Mouse (Mus musculus) left cerebral cortex, postnatal 10 days (tissue): ENCODE measurements at regions not wholly inside any gene's neighbourhood (a gene's known extent, or its start where the extent isn't known, plus 50 kb on each side); places are given as distances from the start of the nearest gene placed in this dataset.

Experiments used
- DNase-seq, 2 experiments: peaks; one replicate each; pipeline ENCODE4 v3.0.0; 2021 to 2022; ENCODE audit warnings: low spot score in 2 of 2, mixed read lengths in 1 of 2; ENCODE audit errors: extremely low spot score in 1 of 2
- intact Hi-C: fragments of 180-260 bp; cut with DNase I; formaldehyde crosslinking; loops from one replicate; pipeline ENCODE4 v1.15.1; 2025

DNA sequence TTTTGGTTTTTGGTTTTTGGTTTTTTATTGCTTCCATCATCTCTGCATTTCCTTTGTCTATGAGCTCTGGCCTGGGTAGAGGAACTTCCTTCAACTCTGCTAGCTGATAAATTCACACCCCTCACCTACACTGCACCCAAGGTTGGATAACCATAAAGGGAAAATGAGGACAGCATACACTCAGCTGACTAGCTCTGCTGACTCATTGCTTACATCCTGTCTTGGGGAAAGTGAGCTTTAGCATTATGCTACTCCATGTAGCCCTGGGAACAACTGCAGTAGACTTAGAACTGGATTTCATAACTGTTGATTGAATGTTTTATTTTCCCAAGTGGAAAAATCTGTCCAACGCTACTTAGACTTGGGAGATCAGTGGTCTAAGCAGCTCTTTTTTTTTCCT, 406.3 kb upstream of the Gcfc2 start:
- intact Hi-C loops, result no loop called here
- no peak for DNase-seq

DNA sequence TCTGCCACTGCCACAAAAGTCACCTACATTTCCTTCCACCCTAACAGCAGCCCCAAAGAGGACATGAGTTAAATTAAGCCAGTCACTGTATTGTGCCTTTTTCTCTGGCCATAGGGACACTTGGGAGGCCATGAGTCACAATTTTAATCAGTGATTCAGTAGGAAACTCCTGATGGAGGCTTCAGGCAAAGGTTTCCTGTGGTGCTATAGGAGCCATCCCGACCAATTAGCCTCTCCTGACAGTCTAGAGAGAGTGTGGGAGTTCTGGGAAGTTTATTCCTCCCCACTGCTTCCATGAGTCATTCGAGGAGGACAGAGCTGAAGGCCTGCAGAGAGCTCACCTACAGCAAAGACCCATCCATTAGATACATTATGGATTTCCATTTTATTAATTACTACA, 361.2 kb upstream of the Gcfc2 start:
- intact Hi-C loops, result no loop called here
- no peak for DNase-seq

DNA sequence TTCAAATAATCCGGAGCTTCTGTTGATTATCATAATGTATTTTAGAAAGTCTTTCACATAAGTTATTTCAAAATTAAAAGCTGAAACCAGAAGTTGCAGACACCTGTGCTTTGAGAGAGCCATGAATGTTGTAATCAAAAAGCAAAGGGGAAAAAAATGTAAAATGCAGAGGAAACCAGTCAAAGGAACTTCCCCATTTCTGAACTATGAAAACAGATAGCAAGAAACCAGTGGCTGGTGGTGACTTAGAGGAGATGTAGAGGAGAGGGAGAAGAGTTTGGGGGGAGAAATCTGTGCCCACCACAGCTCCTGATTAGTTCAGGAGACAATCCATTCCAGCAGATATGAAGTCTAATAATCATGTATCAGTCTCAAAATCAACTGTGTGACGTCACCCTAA, 360.3 kb upstream of the Gcfc2 start:
- DNase-seq, result no peak
- intact Hi-C loops, result no loop called here

DNA sequence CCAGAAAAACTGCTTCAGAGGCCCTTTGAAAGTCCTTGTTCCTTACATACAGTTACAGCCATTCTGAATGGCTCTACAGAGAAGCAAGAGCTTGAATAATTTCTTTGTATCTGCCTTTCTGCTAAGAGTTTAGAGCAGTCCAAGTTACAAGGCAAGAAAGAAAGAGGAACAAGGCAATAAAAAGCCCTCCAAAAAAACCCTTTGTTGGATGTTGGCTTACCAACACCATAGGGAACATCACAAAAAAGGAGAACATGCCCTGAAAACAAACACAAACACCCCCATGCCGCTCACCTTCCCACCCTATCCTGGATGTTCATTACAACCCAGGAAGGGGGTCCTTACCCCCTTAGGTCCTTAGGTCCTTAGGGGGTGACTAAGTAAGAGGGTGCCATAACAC, 359.2 kb upstream of the Gcfc2 start:
- intact Hi-C loops, result no loop called here
- no peak for DNase-seq

DNA sequence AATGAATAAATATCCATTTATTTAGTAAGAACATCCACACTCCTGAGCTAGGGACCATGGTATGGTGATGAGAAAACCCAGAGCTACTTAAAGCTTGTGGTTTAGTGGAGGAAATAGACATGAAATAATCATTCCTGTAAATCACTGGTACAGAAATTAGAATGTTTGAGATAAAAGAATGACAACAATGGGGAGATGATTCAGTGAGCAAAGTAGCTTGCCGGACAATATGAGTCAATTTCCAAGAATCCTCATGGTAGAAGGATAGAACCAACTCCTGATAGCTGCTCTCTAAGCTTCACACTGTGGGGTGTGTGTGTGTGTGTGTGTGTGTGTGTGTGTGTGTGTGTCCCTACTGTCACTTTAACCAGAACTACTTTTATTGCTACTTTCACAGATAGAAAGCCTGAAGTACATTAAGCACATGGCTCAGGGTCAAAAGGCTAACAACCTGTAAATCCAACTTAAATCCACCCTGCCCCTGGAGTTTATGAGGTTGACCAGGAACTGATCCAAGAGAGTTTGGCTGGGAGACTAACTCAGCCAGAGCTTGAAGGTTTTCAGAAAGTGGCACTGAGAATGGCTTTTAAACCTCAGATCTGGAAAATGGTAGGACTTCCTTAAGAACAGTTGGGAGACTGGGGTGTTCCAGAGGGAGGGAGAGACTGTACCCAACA, 336.9 kb upstream of the Gcfc2 start:
- DNase-seq, result no peak

DNA sequence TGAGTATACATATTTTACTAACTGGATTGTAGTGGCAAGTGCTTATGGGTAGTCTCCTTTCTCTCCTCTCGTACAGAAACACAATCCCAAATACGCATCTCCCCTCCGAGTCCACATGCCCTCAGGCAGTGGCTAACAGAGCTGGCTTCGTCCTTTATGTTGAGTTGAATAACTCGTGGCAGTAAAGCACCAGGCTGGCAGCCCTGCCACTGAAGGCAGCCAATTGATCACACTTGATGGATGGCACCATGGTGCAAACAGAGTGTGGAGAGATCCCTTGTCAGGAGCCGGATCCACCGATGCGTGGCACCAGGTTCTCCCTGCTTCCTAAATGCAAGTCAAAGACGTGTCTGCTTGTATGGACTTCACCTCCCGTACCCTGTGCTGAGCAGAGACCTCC, 333.7 kb upstream of the Gcfc2 start:
- intact Hi-C loops, result loop anchor here (10.0 kb wide), 1 partner anchor 175 kb away; no protein-coding TSS in a partner anchor
- DNase-seq, result peak in 1 of 2 experiments; percentile 13

More for the DNA sequence above, 336.9 kb upstream of the Gcfc2 start:
- intact Hi-C loops, result no loop called here

DNA sequence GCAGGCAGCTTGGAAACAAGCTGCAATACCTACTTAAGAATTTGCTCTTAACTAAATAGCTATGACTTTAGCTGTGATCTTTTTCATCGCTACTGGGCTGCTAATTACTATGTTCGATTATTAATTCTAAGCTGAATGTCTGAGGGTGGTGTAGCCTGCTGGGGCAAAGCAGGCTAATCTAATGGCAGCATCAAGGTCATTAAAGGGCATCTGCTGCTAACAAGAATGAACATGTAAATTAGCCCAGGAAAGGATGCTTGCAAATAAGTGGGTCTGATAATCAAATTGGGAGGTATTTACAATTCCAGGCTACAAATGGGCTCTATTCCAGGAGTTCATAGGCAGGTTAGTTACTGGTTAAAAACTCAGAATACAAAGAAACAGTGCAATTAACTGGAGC, 327.5 kb upstream of the Gcfc2 start:
- no peak for DNase-seq
- intact Hi-C loops, result loop anchor here (10.0 kb wide), 1 partner anchor 169 kb away; no protein-coding TSS in a partner anchor

DNA sequence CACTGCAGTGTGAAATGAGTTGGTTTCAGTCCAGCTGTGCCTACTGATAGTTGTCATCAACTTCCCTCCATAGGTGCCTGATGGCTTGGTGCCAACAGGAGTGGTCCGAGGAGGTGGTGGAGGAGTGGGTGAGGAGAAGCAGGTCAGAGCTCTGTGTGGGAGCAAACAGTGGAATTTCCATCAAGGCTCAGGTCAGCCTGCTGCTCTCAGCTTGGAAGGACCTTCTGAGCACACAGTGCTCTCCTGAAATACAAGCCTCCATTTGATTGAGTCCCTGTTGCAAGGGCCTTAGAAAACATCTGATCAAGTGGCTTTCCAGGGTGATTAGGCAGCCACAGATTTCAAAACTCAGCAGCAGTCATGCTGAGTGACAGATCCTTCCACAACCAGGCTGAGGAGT, 314.8 kb upstream of the Gcfc2 start:
- intact Hi-C loops, result no loop called here
- DNase-seq, result no peak

DNA sequence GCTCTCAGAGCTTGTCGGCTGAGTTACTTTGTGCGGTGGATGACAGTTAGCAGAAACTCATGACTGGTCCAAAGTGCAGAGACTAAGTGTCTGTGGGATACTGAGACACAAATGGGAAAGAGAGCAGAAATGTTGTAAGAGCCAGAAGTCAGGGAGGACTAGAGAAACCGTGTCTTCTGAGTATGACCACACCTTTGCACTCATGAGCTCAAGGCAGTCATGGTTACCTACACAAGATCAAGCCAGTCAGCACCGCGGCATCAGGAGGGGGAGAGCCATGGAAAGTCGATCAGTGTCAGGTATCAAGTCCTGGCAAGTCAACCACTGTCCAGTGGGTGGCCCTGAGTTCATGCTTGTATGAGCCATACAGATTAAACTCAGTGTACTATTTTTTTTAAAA, 311.5 kb upstream of the Gcfc2 start:
- no peak for DNase-seq
- intact Hi-C loops, result no loop called here

DNA sequence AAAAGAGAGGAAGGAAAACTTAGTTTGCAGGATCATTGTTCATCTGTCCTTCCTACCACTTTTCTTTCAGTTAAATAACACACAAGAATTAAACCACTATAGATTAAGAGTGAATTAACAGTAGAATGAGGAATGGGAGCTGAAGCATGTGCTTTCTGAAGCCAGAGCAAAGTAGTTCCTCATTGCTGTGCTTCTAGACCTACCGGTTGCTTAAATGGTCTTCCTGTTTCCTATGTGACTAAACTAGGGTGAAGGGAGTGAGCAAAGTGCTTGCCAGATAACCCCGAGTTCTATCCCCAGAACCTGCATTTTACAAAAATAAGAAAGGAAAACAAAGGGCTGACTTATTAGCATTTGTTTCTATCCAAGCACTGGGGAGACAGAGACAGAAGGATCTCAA, 305.5 kb upstream of the Gcfc2 start:
- intact Hi-C loops, result no loop called here
- no peak for DNase-seq

DNA sequence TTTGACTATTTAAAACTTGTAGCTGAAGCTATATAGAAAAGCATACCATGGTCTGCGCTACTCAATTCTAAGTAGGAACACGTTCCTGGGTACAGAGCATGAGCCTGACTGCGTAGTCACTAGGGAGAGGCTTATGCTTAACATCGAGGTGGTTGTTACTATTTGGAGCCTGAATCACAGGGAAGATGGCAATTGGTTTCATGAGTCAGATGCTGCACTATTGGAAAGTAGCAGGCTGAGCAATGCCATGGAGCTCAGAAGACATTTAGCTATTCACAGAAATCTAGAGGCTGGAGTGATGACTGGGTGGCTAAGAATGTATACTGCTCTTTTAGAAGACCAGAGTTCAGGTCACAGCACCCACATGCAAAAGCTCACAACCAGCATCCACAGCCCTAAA, 302.4 kb upstream of the Gcfc2 start:
- intact Hi-C loops, result no loop called here
- no peak for DNase-seq

DNA sequence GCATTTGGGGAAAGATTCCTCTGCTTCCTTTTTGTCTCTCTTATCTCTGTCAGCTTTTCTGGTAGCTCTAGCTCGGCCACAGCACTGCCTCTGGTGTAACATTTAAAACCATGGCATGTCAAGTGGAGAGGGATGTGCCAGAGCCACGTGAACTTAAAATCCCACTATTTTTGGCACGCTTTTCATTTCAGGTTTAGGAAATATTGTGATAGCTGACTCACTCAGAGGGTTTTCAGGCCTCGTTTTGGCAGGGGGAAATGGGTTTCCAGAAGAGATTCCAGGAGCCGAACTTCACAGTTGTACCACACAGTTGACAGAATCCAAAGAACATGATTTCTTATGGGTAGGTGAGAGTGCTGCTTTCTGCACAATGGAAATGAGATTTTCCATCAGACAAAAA, 300.8 kb upstream of the Gcfc2 start:
- intact Hi-C loops, result no loop called here
- peak in 1 of 2 experiments; percentile 8 for DNase-seq

DNA sequence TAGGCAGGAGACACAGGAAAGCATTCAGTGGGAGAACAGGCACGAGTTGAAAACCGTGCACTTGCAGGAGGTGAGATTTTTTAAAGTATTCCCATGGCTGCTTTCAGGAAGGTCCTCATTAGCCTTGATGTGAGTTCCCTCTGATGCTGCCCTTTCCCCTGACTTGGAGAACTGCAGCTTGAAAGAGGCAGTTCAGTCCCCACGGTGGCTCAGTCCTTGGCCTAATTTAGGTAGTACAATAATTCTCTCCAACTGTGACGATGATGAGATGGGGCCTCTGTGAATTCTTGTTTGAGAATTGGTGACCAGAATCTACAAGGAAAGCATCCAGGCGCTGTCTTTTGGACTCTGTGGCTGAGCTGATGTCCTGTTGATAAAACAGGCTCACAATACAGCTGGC, 298.5 kb upstream of the Gcfc2 start:
- intact Hi-C loops, result no loop called here
- DNase-seq, result no peak

DNA sequence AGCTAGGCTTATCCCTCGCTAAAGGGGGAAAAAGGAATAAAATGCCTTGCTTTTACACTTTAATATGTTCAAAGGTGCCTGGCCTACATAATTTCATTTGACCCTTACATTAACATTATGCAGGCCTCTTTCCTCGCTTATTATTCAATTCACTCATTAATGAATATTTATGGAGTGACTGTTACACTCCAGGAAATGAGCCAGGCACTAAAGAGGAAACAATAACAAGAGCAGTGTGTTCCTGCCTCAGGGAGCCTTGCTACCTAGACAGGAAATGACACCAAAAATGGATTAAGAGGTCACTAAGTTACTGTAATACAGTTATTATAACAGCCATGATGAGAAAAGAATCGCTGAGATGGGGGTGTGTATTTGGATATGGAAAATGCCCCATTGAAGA, 289.9 kb upstream of the Gcfc2 start:
- intact Hi-C loops, result no loop called here
- DNase-seq, result no peak

DNA sequence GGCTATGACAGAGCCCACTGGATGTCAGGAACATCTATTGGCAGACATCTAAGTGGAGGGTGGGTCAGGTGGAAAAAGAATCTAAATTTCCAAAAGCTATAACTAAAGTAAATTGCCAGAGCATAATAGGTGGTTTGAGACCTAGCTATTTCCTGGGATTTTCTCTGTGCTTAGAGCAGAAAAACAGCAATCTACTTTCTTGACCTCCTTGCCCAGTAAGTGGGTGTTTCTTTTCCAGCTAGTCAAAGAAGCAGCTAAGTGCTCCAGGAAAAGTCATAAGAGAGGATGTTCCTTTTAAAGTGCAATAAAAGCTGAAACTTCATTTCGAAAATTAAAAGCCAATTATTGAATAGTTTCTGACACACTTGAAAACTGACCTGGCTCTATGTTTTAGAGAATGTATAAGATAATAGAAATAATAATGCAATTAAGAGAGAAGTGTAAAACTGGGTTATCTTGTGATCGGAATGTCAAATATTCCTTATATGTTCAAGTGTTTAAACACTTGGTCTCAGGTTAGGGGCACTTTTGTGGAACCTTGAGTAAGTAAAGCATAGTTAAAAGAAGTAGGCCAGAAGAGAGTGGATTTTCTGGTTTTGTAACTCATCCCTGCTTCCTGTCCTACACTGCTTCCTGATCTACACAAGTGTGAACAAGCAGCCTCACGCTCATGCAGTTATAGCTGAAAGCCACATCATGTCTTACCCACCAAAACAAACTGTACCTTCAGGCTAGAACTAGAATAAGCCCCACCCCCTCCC, 275.7 kb upstream of the Gcfc2 start:
- intact Hi-C loops, result no loop called here

DNA sequence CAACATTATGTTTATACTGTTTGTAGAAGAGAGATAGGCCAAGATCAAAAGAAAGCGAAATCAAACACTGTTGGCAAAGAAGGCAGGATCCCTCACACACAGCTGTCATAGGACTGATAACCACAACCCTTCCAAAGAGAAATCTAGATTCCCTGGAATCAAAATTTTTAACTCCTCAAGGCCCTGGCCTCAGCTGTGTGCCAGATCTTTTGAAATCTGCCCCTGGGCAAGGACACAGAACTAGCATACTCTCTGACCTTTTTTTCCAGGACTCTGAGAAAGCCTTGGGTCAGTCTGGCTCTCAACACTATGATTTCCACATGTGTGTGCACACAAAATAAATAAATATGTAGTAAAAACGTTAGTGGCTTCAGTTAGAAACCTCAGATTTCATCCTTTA, 271.6 kb upstream of the Gcfc2 start:
- intact Hi-C loops, result no loop called here
- DNase-seq, result no peak

More for the DNA sequence above, 275.7 kb upstream of the Gcfc2 start:
- DNase-seq, result no peak

DNA sequence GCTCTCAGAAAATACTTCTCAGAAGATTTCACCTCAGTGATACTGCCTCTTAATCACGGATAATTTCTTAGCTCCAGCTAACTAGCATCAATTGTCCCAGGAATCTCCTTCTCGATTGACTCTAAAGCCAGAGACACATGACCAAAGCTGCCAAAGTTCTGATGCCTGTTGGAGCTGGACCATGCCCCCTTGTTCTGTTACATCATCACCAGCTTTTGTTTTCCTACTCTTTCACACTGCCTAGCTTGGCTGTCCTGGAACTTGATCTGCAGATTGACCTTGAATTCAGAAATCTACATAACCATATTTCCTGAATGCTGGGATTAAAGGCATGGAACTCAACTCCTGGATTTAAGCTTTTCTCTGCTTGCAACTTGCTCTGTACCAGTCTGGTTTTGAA, 268.3 kb upstream of the Gcfc2 start:
- no peak for DNase-seq
- intact Hi-C loops, result no loop called here

DNA sequence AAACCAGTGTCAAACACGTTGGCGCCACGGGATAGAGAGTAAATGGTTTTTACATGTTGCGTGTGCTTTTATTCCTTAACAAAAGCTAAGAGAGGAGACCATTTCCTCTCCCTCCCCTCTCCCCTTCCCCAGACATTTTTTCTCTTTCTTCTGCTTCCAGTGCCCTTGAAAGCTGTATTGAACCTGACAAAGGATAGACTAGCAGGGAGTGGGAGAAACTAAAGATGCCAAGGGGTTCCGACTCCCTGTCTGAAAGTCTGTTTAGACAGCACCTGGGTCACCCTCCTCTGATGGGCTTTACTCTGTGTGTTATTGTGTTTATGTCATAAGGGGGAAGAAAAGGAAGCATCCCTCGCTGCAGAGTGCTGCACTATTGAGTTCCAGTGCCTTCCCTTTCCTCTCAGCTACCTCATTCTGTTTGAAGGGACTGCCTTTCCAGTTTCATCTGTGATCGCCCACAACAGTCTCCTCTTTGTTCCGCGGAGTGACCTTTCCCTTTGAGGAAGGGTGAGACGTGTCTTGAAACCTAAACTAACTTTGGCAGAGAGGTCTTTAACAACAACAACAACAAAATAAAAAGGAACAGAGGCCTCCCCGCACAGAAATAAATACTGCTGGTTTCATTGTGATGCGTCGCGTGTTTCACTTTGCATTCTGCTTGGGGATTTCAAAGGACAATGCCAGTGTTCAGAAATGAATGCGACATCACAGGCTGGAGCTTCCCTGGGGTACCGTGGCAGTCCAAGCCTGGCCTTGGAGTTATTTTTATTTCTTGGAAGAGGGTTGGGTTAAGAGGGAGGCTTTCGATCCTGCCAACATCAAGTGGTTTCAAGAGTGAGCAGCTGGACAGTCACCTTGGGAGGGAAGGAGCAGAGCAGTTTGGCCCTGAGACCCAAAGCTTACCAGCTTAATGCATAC, 262.7 kb upstream of the Gcfc2 start:
- DNase-seq, result peak in 1 of 2 experiments; percentile 42
- intact Hi-C loops, result no loop called here

DNA sequence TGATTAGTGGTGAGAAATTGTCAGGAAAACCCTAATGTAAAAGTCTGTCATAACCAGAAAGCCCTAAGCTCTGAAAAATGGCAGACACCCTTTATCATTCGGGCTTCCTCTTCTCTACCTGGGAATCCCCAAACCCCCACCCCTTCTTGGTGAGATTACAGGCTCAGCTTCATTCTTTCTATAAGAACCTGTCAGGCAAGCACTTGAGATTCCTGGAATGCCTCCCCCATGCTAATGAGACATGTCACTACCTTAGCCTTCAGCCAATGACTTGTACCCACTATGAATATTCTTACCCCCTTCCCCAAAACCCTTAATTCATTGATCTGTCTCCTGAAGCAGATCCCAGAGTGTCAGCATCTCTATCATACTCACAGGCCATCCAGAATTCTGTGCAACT, 254.5 kb upstream of the Gcfc2 start:
- no peak for DNase-seq
- intact Hi-C loops, result no loop called here

DNA sequence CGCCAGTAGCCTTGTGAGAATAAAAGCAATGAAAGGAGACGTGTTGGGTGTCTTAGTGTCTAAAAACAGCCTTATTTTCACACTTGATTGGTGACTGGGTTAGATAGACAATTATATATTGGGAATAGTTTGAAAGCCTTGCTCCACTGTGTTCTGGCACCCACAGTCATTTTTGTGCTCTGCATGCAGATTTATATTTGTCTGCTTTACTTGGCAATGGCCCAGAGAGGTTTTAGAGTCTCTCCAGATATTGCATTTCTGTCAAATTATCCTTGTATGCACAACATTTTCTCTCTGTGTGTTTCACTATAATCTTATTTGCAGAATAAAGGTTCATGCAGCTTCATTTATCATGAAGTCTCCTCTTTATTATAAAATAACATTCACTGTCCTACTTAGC, 250.2 kb upstream of the Gcfc2 start:
- DNase-seq, result no peak
- intact Hi-C loops, result no loop called here
